Mouse (Mus musculus) liver, embryonic 16.5 days (tissue): ENCODE measurements around the gene Mtor. TPM values are rescaled to one million over a fixed set of nuclear protein-coding genes. Genes with fewer than 3 reads are reported as not detected.

Experiments used
- ATAC-seq: fragments of 200-750 bp; cut with Nextera tagmentation; 2 replicates; pipeline ENCODE4 v1.8.0; 2017; ENCODE audit warnings: low read depth, mild to moderate bottlenecking, moderate number of reproducible peaks, moderate library complexity
- H3K27ac ChIP-seq: fragments of 300-500 bp; sonication (generic); 2 replicates; pipeline ENCODE4 v1.5.1; 2014; ENCODE audit warnings: mild to moderate bottlenecking, low read length
- H3K27me3 ChIP-seq: fragments of 300-500 bp; sonication (generic); 2 replicates; pipeline ENCODE4 v1.6.1; 2014; ENCODE audit warnings: low read depth, low read length, mixed read lengths; ENCODE audit not compliant: control insufficient read depth, insufficient read depth
- H3K36me3 ChIP-seq: fragments of 300-500 bp; sonication (generic); 2 replicates; pipeline ENCODE4 v1.6.1; 2014; ENCODE audit warnings: mild to moderate bottlenecking; ENCODE audit not compliant: control insufficient read depth, insufficient read depth
- H3K4me1 ChIP-seq: fragments of 300-500 bp; sonication (generic); 2 replicates; pipeline ENCODE4 v1.6.1; 2014; ENCODE audit warnings: low read depth, low read length, mixed read lengths; ENCODE audit not compliant: control insufficient read depth
- H3K4me2 ChIP-seq: fragments of 300-500 bp; sonication (generic); 2 replicates; pipeline ENCODE4 v1.6.1; 2014; ENCODE audit warnings: low read depth, low read length, mixed read lengths
- H3K4me3 ChIP-seq: fragments of 300-500 bp; sonication (generic); 2 replicates; pipeline ENCODE4 v1.5.1; 2014; ENCODE audit warnings: low read depth, mild to moderate bottlenecking, low read length
- H3K9ac ChIP-seq: fragments of 300-500 bp; sonication (generic); 2 replicates; pipeline ENCODE4 v1.6.1; 2014; ENCODE audit warnings: low read depth, low read length
- H3K9me3 ChIP-seq: fragments of 300-500 bp; sonication (generic); replicated peaks from 2 replicates; pipeline ENCODE4 v1.6.1; 2016; ENCODE audit warnings: low read length; ENCODE audit not compliant: control insufficient read depth
- WGBS: fragments of 180-500 bp; shearing (Covaris S2); extraction: QIAGEN DNeasy Blood & Tissue Kit; methylation state at CpG from one replicate; pipeline ENCODE4 v1.1.7; 2014; ENCODE audit not compliant: insufficient replicate concordance; 5-methylcytosine and 5-hydroxymethylcytosine counted together
- polyA plus RNA-seq: library from polyadenylated mRNA; unstranded; fragments of >200 nt; fragmentation: Nextera tagmentation; extraction: Ambion mirVana; gene quantifications from 2 replicates; pipeline ENCODE4 v1.2.1, GENCODE M21; 2015

Gene Mtor
- polyA plus RNA-seq = 7.6 and 9.3 TPM in 2 replicates

GRCm38 (mm10) chr4:148448179-148448852 lies at the start of gene Mtor:
TSS of gene Mtor (plus strand) at chr4:148448611.
- WGBS = under 1% methylated on average over 55 of the region's 56 CpGs
- peak; percentile 90 for ATAC-seq
- Histone ChIP-seq H3K4me1 (peaks cover 34% of the 10 kb centered on the region), H3K9ac (peak within 1 kb of the TSS; percentile 95), H3K27me3 (no peaks in the 10 kb centered on the region), H3K9me3 (no peaks in the 10 kb centered on the region), H3K36me3 (peaks cover 10% of the 10 kb centered on the region; the same call in 1 of the 2 replicates), H3K4me3 (peak within 1 kb of the TSS; percentile 98), H3K27ac (peak within 1 kb of the TSS; percentile 81), H3K4me2 (peak within 1 kb of the TSS; percentile 89)

- Histone ChIP-seq H3K9ac (no peak overlapping the region), H3K4me1 (no peaks in the 10 kb centered on the region), H3K36me3 (no peaks in the 10 kb centered on the region), H3K27me3 (peaks cover 18% of the 10 kb centered on the region), H3K27ac (no peak overlapping the region), H3K4me2 (no peak overlapping the region), H3K9me3 (no peaks in the 10 kb centered on the region), H3K4me3 (no peak overlapping the region)
- no peak for ATAC-seq
- 54% methylated on average over 9 of the region's 9 CpGs for WGBS
Observed at GRCm38 (mm10) chr4:148399437-148400094, 48.8 kb upstream of the Mtor start.

GRCm38 (mm10) chr4:148403402-148403801 lies 45.0 kb upstream of the Mtor start:
- Histone ChIP-seq H3K4me1 (no peaks in the 10 kb centered on the region), H3K4me2 (no peak overlapping the region), H3K9me3 (no peaks in the 10 kb centered on the region), H3K36me3 (no peaks in the 10 kb centered on the region), H3K4me3 (no peak overlapping the region), H3K27me3 (peaks cover 37% of the 10 kb centered on the region), H3K27ac (no peak overlapping the region), H3K9ac (no peak overlapping the region)
- no peak for ATAC-seq
- WGBS = 21% methylated on average over 12 of the region's 12 CpGs

DNA sequence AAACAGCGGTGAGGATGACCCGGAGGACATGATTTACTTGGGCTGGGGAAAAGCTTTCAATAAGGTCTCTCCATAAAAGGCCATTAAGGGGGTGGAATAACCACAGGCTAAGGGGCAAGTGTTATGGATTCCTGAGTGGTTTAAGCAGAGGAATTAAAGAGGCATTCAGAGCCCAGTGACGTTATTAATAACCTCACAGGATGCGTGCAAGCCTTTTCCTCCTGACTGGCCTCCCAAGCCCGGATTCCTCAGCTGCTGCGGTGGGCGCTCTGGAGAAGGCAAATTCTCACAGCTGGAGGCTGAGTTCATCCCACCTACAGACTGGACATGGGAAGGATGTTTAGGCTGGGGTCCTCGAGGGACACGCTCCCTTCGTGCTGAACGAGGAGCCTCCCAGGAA lies 43.7 kb upstream of the Mtor start:
- Histone ChIP-seq H3K4me1 (no peaks in the 10 kb centered on the region), H3K27ac (no peak overlapping the region), H3K36me3 (no peaks in the 10 kb centered on the region), H3K4me3 (no peak overlapping the region), H3K27me3 (peaks cover 37% of the 10 kb centered on the region), H3K9me3 (no peaks in the 10 kb centered on the region), H3K4me2 (no peak overlapping the region), H3K9ac (no peak overlapping the region)
- WGBS = 8% methylated on average over 11 of the region's 11 CpGs
- ATAC-seq = no peak

- no peak overlapping the region for H3K27ac ChIP-seq
- no peaks in the 10 kb centered on the region for H3K4me1 ChIP-seq
- no peak overlapping the region for H3K4me2 ChIP-seq
- H3K4me3 ChIP-seq = no peak overlapping the region
- no peak overlapping the region for H3K9ac ChIP-seq
- no peaks in the 10 kb centered on the region for H3K9me3 ChIP-seq
- H3K36me3 ChIP-seq = no peaks in the 10 kb centered on the region
- peaks cover 37% of the 10 kb centered on the region for H3K27me3 ChIP-seq
- WGBS = 10% methylated on average over 13 of the region's 13 CpGs
- ATAC-seq = no peak
Observed at GRCm38 (mm10) chr4:148405255-148405788, 43.1 kb upstream of the Mtor start.

DNA sequence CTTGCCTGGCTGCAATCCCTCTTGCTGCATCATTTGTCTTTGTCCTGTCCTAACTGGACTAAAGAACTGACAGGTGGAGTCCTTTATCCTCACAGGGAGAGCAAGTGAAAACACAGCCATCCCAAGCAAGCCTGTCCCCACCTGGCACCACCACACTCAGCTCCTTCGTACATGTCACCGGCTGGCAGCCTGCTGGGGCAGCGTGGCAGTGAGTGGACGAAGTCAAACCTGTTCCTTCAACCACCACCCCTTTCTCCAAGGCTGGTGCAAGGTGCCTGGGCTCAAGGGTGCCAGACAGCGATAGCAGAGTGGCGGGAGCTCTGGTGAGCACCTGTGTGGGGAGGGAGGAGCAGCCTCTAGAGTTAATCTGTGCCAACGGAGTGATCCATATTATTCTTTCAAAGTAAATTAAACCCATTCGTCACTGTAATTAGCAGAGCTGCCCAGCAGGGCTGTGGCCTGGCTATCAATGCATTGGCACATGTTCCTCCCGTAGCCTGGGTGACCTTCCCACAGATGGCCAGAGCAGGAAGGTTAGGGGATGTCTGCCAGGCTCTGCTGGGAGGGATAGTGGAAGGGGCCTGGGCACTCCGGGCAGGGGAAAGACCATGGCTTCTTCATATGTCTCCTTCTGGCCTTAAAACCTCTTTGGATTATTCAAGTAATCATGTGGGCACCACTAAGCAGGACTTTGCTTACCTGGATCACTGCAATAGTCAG lies 40.0 kb upstream of the Mtor start:
- Histone ChIP-seq H3K36me3 (no peaks in the 10 kb centered on the region), H3K9ac (no peak overlapping the region), H3K4me3 (no peak overlapping the region), H3K9me3 (no peaks in the 10 kb centered on the region), H3K4me1 (no peaks in the 10 kb centered on the region), H3K27me3 (peaks cover 30% of the 10 kb centered on the region), H3K4me2 (no peak overlapping the region), H3K27ac (no peak overlapping the region)
- ATAC-seq = no peak
- WGBS = 59% methylated on average over 10 of the region's 10 CpGs

DNA sequence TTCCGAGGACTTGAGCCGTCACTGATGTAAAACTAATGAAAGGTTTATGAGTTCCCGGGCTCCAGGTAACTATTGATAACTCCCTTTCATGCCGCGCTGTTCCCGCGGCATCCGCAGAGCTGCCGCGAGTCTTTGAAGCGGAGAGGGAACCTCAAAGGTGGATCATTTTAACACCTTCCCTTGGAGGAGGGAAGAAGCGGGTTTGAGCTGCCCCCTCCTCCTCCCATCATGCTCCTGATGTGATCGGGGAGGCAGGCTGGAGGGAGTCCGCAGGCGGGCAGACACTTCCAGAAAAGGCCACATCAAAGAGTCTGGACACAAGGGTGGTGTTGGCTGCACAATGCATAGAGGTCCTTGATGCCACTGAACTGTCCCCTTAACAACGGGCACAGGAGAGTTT lies 32.8 kb upstream of the Mtor start:
- Histone ChIP-seq H3K4me2 (no peak overlapping the region), H3K9me3 (no peaks in the 10 kb centered on the region), H3K27ac (no peak overlapping the region), H3K4me3 (no peak overlapping the region), H3K36me3 (no peaks in the 10 kb centered on the region), H3K27me3 (peaks cover 12% of the 10 kb centered on the region), H3K4me1 (peaks cover 19% of the 10 kb centered on the region), H3K9ac (no peak overlapping the region)
- 8% methylated on average over 16 of the region's 16 CpGs for WGBS
- ATAC-seq = no peak

GRCm38 (mm10) chr4:148417074-148417526 lies 31.3 kb upstream of the Mtor start:
- peak overlapping the region; percentile 4; the same call in 1 of the 2 replicates for H3K4me3 ChIP-seq
- ATAC-seq = peak; percentile 94
- H3K27ac ChIP-seq = peak overlapping the region; percentile 43
- H3K9ac ChIP-seq = no peak overlapping the region
- peaks cover 19% of the 10 kb centered on the region for H3K4me1 ChIP-seq
- H3K9me3 ChIP-seq = no peaks in the 10 kb centered on the region
- 21% methylated on average over 11 of the region's 11 CpGs for WGBS
- peak overlapping the region; percentile 43 for H3K4me2 ChIP-seq
- H3K27me3 ChIP-seq = peaks cover 12% of the 10 kb centered on the region
- H3K36me3 ChIP-seq = no peaks in the 10 kb centered on the region
